Mouse (Mus musculus): ENCODE data around the gene Ddx27.

Gene Ddx27

DNA sequence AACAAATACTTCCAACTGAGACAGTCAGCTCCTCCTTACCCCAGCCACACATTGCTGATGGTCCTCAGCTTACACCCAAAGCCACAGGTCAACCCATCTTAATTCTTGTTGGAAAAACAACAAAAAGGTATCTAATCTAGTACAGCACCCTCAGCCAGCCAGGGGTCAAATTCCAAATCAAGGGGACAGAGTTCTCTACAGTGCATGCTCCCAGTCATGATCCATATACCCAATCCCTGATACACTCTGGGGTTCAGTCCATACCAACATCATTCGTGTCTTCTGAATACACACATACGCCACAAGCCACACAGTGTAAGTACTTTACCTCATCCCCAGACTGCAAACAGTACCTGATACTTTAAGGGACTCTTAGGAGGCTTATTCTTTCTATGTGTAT lies 8.6 kb upstream of the Ddx27 start:
- TF ChIP-seq GATA4 (IDR thresholded peaks at IDR 0.05; ENCODE audit: insufficient replicate concordance, low read length): no peak

DNA sequence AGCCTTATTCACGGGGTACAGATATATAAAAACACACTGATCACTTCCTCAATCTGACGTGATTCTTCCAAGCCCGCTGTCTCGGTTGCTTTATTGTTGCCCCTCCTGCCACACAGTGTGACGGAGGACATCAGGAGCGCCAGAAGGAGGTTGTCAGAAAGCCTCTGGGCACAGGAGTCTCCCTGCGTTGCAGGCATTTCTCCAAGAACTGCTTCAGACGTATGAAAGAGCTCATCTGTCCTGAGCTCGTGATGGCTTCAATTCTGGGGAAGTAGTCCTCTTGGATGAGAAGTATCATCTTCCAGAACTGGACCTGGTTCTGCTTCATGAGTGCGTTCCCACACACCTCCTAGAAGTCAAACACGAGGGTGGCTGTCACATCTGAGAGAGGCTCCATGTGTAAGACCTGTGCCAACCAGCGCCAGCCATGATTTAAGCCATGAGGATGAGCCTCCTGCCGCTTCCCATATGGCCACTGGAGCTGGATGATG lies 7.9 kb upstream of the Ddx27 start:
- no peak for TF ChIP-seq GATA4 (IDR thresholded peaks at IDR 0.05; ENCODE audit: insufficient replicate concordance, low read length)

- no peak for TF ChIP-seq GATA4 (IDR thresholded peaks at IDR 0.05; ENCODE audit: insufficient replicate concordance, low read length)
Observed at GRCm38 (mm10) chr2:167009483-167009882, 5.5 kb upstream of the Ddx27 start.

- TF ChIP-seq GATA4 (IDR thresholded peaks at IDR 0.05; ENCODE audit: insufficient replicate concordance, low read length): no peak
Observed at GRCm38 (mm10) chr2:167010546-167010945, 4.4 kb upstream of the Ddx27 start.

GRCm38 (mm10) chr2:167015382-167015718 lies 357 bp downstream of the Ddx27 start:
- TF ChIP-seq GATA4 (IDR thresholded peaks at IDR 0.05; ENCODE audit: insufficient replicate concordance, low read length): no peak

- TF ChIP-seq GATA4 (IDR thresholded peaks at IDR 0.05; ENCODE audit: insufficient replicate concordance, low read length): no peak
Observed at GRCm38 (mm10) chr2:167019396-167019795, 4.4 kb downstream of the Ddx27 start.

GRCm38 (mm10) chr2:167028553-167028952 lies 13.6 kb downstream of the Ddx27 start:
- TF ChIP-seq GATA4 (IDR thresholded peaks at IDR 0.05; ENCODE audit: insufficient replicate concordance, low read length): no peak

GRCm38 (mm10) chr2:167030507-167030906 lies 15.5 kb downstream of the Ddx27 start:
- no peak for TF ChIP-seq GATA4 (IDR thresholded peaks at IDR 0.05; ENCODE audit: insufficient replicate concordance, low read length)

- TF ChIP-seq GATA4 (IDR thresholded peaks at IDR 0.05; ENCODE audit: insufficient replicate concordance, low read length): no peak
Observed at GRCm38 (mm10) chr2:167037710-167038109, 22.7 kb downstream of the Ddx27 start.

GRCm38 (mm10) chr2:167038297-167038696 lies 23.3 kb downstream of the Ddx27 start:
- TF ChIP-seq GATA4 (IDR thresholded peaks at IDR 0.05; ENCODE audit: insufficient replicate concordance, low read length): no peak

DNA sequence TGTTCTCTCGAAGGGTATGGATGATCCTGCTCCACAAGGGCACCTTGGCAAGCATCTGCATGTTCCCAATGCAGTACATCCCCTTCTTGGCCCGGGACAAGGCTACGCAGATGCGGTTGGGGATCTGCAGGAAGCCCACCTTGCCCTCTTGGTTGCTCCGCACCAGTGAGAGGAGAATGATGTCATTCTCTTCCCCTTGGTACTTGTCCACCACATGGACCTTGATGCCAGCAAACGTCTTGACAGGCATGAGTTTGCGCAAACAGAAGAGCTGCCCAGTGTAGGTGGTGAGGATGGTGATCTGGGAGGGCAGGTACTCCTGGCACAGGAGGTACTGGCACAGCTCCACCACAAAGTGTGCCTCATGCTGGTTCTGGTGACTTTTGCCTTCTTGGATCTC lies 23.7 kb downstream of the Ddx27 start:
- no peak for TF ChIP-seq GATA4 (IDR thresholded peaks at IDR 0.05; ENCODE audit: insufficient replicate concordance, low read length)

- TF ChIP-seq GATA4 (IDR thresholded peaks at IDR 0.05; ENCODE audit: insufficient replicate concordance, low read length): no peak
Observed at GRCm38 (mm10) chr2:167039386-167039785, 24.4 kb downstream of the Ddx27 start.

GRCm38 (mm10) chr2:167043400-167044121 lies 28.6 kb downstream of the Ddx27 start:
- no peak for TF ChIP-seq GATA4 (IDR thresholded peaks at IDR 0.05; ENCODE audit: insufficient replicate concordance, low read length)

- TF ChIP-seq GATA4 (IDR thresholded peaks at IDR 0.05; ENCODE audit: insufficient replicate concordance, low read length): no peak
Observed at GRCm38 (mm10) chr2:167048223-167048622, 33.2 kb downstream of the Ddx27 start.

GRCm38 (mm10) chr2:167048698-167049358 lies 33.8 kb downstream of the Ddx27 start:
- no peak for TF ChIP-seq GATA4 (IDR thresholded peaks at IDR 0.05; ENCODE audit: insufficient replicate concordance, low read length)

GRCm38 (mm10) chr2:167053127-167053844 lies 38.3 kb downstream of the Ddx27 start:
- TF ChIP-seq GATA4 (IDR thresholded peaks at IDR 0.05; ENCODE audit: insufficient replicate concordance, low read length): no peak
